Mouse (Mus musculus): ENCODE results near the gene Arl9. TPM values are rescaled to one million over a fixed set of nuclear protein-coding genes. Genes with fewer than 3 reads are reported as not detected.
"Not testable (repeated sequence)": the region's sequence is repeated elsewhere in the genome, so short reads cannot be mapped to it uniquely, and the experiment has no call there.

The Arl9 gene
- not detected in 2 replicates for polyA plus RNA-seq (2012; ENCODE audit: insufficient read depth, insufficient read length, low replicate concordance, missing spikeins)

GRCm38 (mm10) chr5:77004051-77004821 lies at the start of gene Arl9:
TSS of gene Arl9 (plus strand) at chr5:77004055.
- no peak within 1 kb of the TSS for H3K4me3 ChIP-seq (ENCODE audit: insufficient read depth, low read depth, low read length)
- TF ChIP-seq CTCF (IDR thresholded peaks at IDR 0.05; ENCODE audit: insufficient read depth, low read depth, low read length): no peak
- H3K4me1 ChIP-seq (ENCODE audit: control insufficient read depth, insufficient read depth, low read length): no peaks in the 10 kb centered on the region
- 94% methylated on average over 6 of the region's 6 CpGs for WGBS
- H3K27ac ChIP-seq (ENCODE audit: insufficient read depth, low read depth, low read length): no peak within 1 kb of the TSS

- no peak for TF ChIP-seq POLR2A (IDR thresholded peaks at IDR 0.05; ENCODE audit: insufficient read depth, low read depth, low read length)
- TF ChIP-seq CTCF (IDR thresholded peaks at IDR 0.05; ENCODE audit: insufficient read depth, low read depth, low read length): no peak
- no peak overlapping the region for H3K27ac ChIP-seq (ENCODE audit: insufficient read depth, low read depth, low read length)
- peaks cover 2% of the 10 kb centered on the region; the same call in 1 of the 2 replicates for H3K4me1 ChIP-seq (ENCODE audit: control insufficient read depth, insufficient read depth, low read length)
- H3K4me3 ChIP-seq (ENCODE audit: insufficient read depth, low read depth, low read length): no peak overlapping the region
- WGBS: 75% methylated on average over 6 of the region's 6 CpGs
Measured at GRCm38 (mm10) chr5:76954271-76954900, 49.5 kb upstream of the Arl9 start.

GRCm38 (mm10) chr5:76955474-76955873 lies 48.4 kb upstream of the Arl9 start:
- no peak overlapping the region for H3K27ac ChIP-seq (ENCODE audit: insufficient read depth, low read depth, low read length)
- H3K4me3 ChIP-seq (ENCODE audit: insufficient read depth, low read depth, low read length): no peak overlapping the region
- no peaks in the 10 kb centered on the region for H3K4me1 ChIP-seq (ENCODE audit: control insufficient read depth, insufficient read depth, low read length)
- TF ChIP-seq POLR2A (IDR thresholded peaks at IDR 0.05; ENCODE audit: insufficient read depth, low read depth, low read length) (no peak), CTCF (IDR thresholded peaks at IDR 0.05; ENCODE audit: insufficient read depth, low read depth, low read length) (no peak)
- WGBS: 82% methylated on average over 4 of the region's 4 CpGs

GRCm38 (mm10) chr5:76957954-76958353 lies 45.9 kb upstream of the Arl9 start:
- Histone ChIP-seq H3K27ac (ENCODE audit: insufficient read depth, low read depth, low read length) (no peak overlapping the region), H3K4me1 (ENCODE audit: control insufficient read depth, insufficient read depth, low read length) (no peaks in the 10 kb centered on the region), H3K4me3 (ENCODE audit: insufficient read depth, low read depth, low read length) (no peak overlapping the region)
- no peak for TF ChIP-seq CTCF (IDR thresholded peaks at IDR 0.05; ENCODE audit: insufficient read depth, low read depth, low read length)
- TF ChIP-seq POLR2A (IDR thresholded peaks at IDR 0.05; ENCODE audit: insufficient read depth, low read depth, low read length): no peak
- WGBS: 97% methylated on average over 1 of the region's 1 CpGs

GRCm38 (mm10) chr5:76959587-76959986 lies 44.3 kb upstream of the Arl9 start:
- no peak for TF ChIP-seq CTCF (IDR thresholded peaks at IDR 0.05; ENCODE audit: insufficient read depth, low read depth, low read length)
- TF ChIP-seq POLR2A (IDR thresholded peaks at IDR 0.05; ENCODE audit: insufficient read depth, low read depth, low read length): no peak
- Histone ChIP-seq H3K27ac (ENCODE audit: insufficient read depth, low read depth, low read length) (no peak overlapping the region), H3K4me3 (ENCODE audit: insufficient read depth, low read depth, low read length) (no peak overlapping the region), H3K4me1 (ENCODE audit: control insufficient read depth, insufficient read depth, low read length) (no peaks in the 10 kb centered on the region)
- WGBS: 90% methylated on average over 5 of the region's 5 CpGs

- Histone ChIP-seq H3K4me1 (ENCODE audit: control insufficient read depth, insufficient read depth, low read length) (no peaks in the 10 kb centered on the region), H3K27ac (ENCODE audit: insufficient read depth, low read depth, low read length) (no peak overlapping the region), H3K4me3 (ENCODE audit: insufficient read depth, low read depth, low read length) (no peak overlapping the region)
- WGBS: 77% methylated on average over 11 of the region's 11 CpGs
- TF ChIP-seq CTCF (IDR thresholded peaks at IDR 0.05; ENCODE audit: insufficient read depth, low read depth, low read length) (no peak), POLR2A (IDR thresholded peaks at IDR 0.05; ENCODE audit: insufficient read depth, low read depth, low read length) (no peak)
Measured at GRCm38 (mm10) chr5:76962545-76962944, 41.3 kb upstream of the Arl9 start.

GRCm38 (mm10) chr5:76964651-76965050 lies 39.2 kb upstream of the Arl9 start:
- no peaks in the 10 kb centered on the region for H3K4me1 ChIP-seq (ENCODE audit: control insufficient read depth, insufficient read depth, low read length)
- no peak overlapping the region for H3K27ac ChIP-seq (ENCODE audit: insufficient read depth, low read depth, low read length)
- H3K4me3 ChIP-seq (ENCODE audit: insufficient read depth, low read depth, low read length): no peak overlapping the region
- WGBS: 95% methylated on average over 3 of the region's 3 CpGs
- TF ChIP-seq CTCF (IDR thresholded peaks at IDR 0.05; ENCODE audit: insufficient read depth, low read depth, low read length): no peak
- no peak for TF ChIP-seq POLR2A (IDR thresholded peaks at IDR 0.05; ENCODE audit: insufficient read depth, low read depth, low read length)

- TF ChIP-seq POLR2A (IDR thresholded peaks at IDR 0.05; ENCODE audit: insufficient read depth, low read depth, low read length) (no peak), CTCF (IDR thresholded peaks at IDR 0.05; ENCODE audit: insufficient read depth, low read depth, low read length) (no peak)
- 55% methylated on average over 5 of the region's 5 CpGs for WGBS
- no peak overlapping the region for H3K27ac ChIP-seq (ENCODE audit: insufficient read depth, low read depth, low read length)
- no peak overlapping the region for H3K4me3 ChIP-seq (ENCODE audit: insufficient read depth, low read depth, low read length)
- H3K4me1 ChIP-seq (ENCODE audit: control insufficient read depth, insufficient read depth, low read length): no peaks in the 10 kb centered on the region
Measured at GRCm38 (mm10) chr5:76969250-76969649, 34.6 kb upstream of the Arl9 start.

GRCm38 (mm10) chr5:76971115-76971514 lies 32.7 kb upstream of the Arl9 start:
- H3K4me1 ChIP-seq (ENCODE audit: control insufficient read depth, insufficient read depth, low read length); H3K4me3 ChIP-seq (ENCODE audit: insufficient read depth, low read depth, low read length); H3K27ac ChIP-seq (ENCODE audit: insufficient read depth, low read depth, low read length): not testable (repeated sequence)
- 79% methylated on average over 1 of the region's 1 CpGs for WGBS

All from olfactory bulb, adult 2 months (tissue).